Mouse (Mus musculus) cerebellum, postnatal 36 days (tissue): Measurements from ENCODE around the gene Hadhb.
A peak's percentile ranks its signal among the peaks of the same experiment; 100 is the strongest.

Experiments used
- DNase-seq, 2 experiments: peaks; one replicate each; pipeline ENCODE4 v3.0.0; 2021 to 2022; ENCODE audit warnings: mixed read lengths in 2 of 2

Hadhb gene

DNA sequence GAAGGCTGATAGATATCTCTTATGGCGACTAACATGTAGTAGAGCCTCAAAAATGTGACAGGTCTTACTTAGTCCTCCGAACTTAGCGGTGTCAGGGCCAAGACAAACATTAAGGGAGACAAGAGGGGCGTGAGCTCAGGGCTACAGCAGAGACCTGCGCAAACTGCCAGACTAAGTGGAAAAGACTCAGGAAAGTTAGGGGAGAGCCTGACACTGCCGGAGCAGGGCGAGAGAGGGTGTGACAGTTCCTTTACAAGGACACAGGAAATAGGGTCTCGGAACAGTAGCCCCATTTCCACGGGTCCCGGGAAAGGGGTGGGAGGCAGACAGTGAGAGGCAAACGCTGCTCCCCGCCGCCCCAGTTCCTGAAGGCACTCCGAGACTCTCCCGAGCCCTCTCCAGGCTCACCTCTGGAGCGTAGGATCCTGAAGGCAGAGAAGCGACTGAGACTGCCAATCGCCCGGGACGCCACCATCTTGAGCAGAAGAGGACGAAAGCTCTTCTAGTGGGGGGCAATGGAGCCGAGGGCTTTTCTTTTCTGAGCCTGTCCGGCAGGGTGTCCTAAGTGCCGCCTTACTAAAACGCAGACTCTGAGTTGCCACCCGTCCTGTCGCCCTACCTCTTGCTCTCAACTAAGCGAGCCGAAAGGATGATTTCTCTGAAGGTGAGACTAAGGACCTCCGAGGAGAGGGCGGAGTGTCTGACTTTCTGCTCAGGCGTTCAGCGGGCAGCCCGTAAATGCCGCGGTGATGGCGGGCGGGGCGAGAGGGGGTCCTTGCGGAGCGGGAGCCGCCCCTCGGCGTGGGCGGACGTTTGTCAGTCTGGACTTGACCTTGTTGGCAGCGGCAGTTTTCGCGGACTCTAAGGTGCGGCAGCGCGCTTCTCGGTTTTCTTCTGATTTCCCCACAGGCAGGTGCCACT, at the start of gene Hadhb, which contains the start of gene Hadha:
Hadhb (plus strand) TSS at position 775 of the 921 bp plus-strand sequence.
Hadha (minus strand) TSS at position 689 of the 921 bp plus-strand sequence.
- peak; percentile 93 to 94 for DNase-seq

GRCm38 (mm10) chr5:30105668-30106300, 49.3 kb upstream of the Hadhb start, which contains the start of gene 3110082J24Rik:
3110082J24Rik (minus strand) TSS chr5:30106086.
- DNase-seq = peak in 1 of 2 experiments; percentile 21

- no peak for DNase-seq
Measured at GRCm38 (mm10) chr5:30106756-30107155, 48.3 kb upstream of the Hadhb start.

- DNase-seq = no peak
Measured at GRCm38 (mm10) chr5:30107186-30107585, 47.9 kb upstream of the Hadhb start.

DNA sequence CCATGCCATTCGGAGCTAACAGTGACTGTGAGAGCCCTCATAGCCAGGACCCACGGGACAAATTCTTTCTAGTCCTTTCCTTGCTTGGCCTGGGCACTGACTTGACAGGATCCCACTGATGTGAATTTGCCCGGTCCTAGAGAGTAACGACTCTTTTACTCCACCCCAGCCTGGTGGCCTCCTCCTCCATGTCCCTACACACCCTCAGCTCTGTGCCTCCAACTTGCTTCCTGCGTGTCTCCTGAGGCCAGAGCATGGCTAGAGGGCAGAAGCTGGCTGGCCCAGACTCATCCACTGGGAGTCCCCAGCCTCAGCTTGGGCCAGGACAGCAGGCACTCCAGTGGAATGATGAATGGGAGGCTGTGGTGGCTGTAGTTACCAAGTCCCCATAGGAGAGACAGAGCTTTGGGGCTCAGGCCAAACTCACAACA, 47.4 kb upstream of the Hadhb start:
- no peak for DNase-seq

- no peak for DNase-seq
Measured at GRCm38 (mm10) chr5:30108233-30108632, 46.8 kb upstream of the Hadhb start.

- no peak for DNase-seq
Measured at GRCm38 (mm10) chr5:30109899-30110298, 45.1 kb upstream of the Hadhb start.

- DNase-seq = no peak
Measured at GRCm38 (mm10) chr5:30110371-30111060, 44.5 kb upstream of the Hadhb start.

DNA sequence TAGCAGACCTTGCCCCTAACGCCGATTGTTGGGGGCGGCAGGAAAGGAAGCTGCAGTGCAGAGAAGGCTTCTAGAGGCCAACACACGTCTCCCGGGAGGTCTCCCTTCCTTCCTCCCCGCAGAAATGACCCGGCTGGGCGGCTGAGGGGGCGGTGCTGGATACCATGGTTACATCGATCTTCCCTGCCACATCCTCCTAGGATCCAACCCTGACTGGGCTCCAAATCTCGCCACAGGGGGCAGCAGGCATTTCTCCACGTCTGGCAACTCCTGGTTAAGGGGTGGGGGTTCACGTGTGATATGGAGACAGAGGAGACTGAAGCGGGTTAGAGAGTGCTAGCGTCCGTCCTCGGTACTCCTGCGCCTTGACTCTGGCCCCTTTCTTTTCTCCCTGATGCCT, 43.9 kb upstream of the Hadhb start:
- peak in 1 of 2 experiments; percentile 16 for DNase-seq

GRCm38 (mm10) chr5:30111771-30112170, 43.3 kb upstream of the Hadhb start:
- no peak for DNase-seq

DNA sequence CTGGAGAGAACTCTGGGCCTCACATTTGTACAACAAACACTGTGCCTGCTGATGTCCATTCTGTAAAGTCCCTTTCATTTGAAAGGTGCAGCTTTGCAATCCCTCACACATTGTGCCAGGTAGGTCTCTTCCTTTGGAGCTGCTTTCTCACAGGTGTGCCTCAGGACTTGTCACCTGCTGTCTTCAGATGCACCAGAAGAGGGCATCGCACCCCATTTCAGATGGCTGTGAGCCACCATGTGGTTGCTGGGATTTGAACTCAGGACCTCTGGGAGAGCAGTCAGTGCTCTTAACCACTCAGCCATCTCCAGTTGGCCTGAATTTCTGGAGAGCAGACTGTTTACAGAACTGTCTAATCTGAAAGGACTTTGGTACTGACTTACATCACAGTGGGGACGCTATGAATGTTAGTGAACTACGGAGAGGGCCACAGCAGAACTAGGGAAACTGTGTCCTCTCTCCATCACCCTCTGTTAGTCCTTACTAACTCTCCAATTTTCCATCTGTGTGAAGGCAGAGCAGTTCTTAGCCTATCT, 42.4 kb upstream of the Hadhb start:
- no peak for DNase-seq

- DNase-seq = peak; percentile 31 to 54
Measured at GRCm38 (mm10) chr5:30113881-30114760, 40.9 kb upstream of the Hadhb start.

DNA sequence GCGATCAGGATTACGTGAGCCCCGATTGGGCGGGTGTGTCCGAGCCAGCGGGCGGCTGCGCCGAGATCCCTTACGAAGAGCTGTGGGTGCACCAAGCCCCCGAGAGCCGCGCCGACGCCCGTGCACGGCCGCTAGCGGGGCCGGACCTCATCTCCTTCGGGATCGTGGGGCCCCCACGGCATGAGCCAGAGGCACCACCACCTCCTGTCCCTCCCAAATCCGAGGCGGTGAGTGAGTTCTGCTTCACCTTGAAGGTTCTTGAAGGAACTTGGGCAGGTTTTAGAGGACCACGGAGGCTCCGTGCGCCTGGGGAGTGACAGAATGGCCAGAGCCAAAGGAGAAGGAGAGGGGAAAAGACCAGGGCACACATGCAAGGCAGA, 40.3 kb upstream of the Hadhb start:
- no peak for DNase-seq

DNA sequence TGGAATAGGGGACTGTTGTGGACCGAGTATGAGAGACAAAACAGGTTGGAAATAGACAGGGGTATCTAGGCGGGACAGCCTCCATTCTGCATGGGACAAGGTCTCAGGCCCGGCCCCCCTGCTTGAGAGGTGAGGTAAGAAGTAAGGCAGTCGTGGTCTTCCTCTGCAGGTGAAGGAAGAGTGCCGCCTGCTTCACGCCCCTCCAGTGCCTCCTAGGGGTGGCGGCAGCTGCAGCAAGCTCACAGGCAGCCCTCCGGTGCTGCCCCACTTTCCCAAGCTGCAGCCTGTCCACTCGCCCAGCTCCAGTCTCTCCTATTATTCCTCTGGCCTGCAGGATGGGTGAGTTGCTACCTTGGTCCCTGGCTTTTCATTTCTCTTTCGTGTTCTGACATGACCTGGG, 39.3 kb upstream of the Hadhb start:
- no peak for DNase-seq

DNA sequence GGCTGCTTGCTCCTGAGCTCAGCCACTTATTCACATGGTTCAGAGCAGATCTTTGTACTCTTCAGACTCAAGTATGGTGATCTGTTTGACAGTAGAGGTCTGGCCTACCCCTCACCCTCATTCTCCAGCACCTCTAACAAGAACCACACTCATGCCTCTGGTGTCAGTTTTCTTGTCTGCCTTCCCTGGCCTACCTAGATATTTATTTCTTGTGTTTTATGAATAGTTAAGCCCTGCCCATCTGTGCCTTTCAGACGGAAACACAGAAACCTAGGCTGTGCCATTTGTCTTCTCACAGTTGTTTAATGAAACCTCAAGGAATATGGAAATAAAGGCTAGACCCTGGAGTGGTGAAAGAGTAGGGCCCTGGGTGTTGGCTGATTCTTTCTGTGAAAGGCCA, 37.0 kb upstream of the Hadhb start:
- DNase-seq = no peak

- no peak for DNase-seq
Measured at GRCm38 (mm10) chr5:30119163-30119562, 35.9 kb upstream of the Hadhb start.

DNA sequence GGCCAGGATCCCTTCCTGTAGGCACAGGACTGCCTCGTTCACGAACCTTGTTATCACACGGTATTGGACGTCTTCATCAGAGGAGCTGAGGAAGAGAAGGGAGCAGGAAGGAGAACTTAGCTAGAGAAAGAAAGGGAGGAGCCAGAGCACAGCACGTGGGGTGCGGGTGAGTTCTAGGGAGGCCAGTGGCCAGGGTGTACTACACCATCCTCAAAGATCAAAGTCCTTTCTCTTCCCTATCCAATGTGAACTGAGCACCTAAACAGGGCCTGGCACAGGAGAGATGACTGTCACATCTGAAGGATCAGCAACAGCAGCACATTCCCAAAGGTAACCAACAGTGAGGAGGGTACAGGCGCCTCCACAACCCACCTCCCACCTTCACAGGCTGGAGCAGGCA, 34.9 kb upstream of the Hadhb start:
- DNase-seq = no peak

DNA sequence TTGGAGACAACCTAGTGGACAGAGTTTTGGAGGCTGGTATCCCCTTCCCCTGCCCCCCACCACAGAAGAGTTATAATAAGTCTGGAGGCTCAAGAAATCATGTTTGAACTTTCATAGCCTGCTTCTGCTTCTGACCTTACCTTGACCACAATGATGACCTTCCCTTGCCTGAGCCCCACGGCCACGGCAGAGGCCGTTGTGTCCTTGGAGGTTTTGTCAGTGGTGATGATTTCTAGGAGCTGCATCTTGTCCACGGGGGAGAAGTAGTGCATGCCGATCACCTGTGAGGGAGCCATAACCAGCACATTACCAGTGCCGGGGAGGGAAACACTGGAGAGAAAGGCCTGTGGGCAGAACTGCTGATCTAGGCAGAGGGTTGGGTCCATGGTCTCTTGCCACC, 32.6 kb upstream of the Hadhb start:
- no peak for DNase-seq

GRCm38 (mm10) chr5:30125587-30125986, 29.5 kb upstream of the Hadhb start:
- no peak for DNase-seq

DNA sequence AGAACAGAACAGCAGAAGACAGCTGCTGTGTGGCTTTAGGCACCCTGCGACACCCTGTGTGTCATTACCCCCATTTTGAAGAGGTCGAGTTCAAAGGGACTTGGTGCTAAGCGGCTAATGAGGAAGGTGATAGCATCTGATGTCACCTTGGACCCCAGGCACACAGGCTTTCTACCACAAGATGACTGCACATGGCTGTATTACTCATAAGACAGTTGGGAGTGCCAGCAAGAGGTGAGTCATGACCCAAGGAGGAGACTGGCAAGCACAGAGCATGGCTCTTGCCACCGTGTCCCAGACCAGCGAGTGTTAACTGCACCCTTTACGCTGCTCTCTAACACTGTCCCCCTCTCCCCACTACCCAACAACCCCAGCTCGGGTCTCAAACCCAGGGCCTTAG, 28.3 kb upstream of the Hadhb start:
- DNase-seq = no peak

DNA sequence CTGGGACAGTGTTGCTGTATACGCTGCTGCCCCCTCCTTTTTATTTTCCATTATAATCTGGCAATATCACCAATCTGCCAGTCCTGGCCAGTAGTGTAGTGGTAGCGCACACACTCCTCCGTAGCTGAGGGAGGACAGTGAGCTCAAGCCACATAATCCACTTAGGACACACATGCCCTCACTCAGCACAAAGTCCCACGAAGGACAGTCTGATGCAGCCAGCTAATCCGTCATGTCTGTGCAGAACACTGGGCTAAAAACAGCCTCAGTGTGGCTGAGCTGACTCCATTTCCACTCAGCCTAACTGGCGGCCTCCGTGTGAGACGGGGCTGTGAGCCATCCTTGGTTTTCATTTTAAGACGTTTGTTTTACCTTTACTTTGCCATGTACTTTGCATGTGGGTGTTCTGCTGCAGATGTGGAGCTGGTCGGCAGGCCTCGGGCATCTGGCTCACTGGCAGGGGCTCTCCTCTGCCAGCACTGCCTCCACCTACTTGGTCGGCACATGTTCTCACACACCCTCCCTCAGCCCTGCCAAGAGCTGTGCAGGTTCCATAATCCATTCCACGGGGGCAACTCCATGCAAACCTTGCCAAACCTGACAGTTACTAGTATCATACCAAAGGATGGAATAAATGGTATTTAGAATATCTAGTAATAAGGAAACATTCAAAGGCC, 27.0 kb upstream of the Hadhb start:
- DNase-seq = no peak
